Mouse (Mus musculus) frontal cortex, postnatal 36 days (tissue): ENCODE measurements at regions not wholly inside any gene's neighbourhood (a gene's known extent, or its start where the extent isn't known, plus 50 kb on each side); places are given as distances from the start of the nearest gene placed in this dataset.

ENCODE experiments used
- DNase-seq, 2 experiments: peaks; one replicate each; pipeline ENCODE4 v3.0.0; 2022; ENCODE audit warnings: low spot score in 2 of 2

GRCm38 (mm10) chr13:117152655-117153054 is 55.7 kb upstream of the Emb start:
- no peak for DNase-seq

GRCm38 (mm10) chr13:117143828-117144227 is 64.5 kb upstream of the Emb start:
- peak in 1 of 2 experiments; percentile 2 for DNase-seq

- DNase-seq, result no peak
Measured at GRCm38 (mm10) chr13:117143255-117143654, 65.1 kb upstream of the Emb start.

GRCm38 (mm10) chr13:117134352-117134751 is 74.0 kb upstream of the Emb start:
- no peak for DNase-seq

- no peak for DNase-seq
Measured at GRCm38 (mm10) chr13:117132123-117132522, 76.2 kb upstream of the Emb start.

GRCm38 (mm10) chr13:117127813-117128549 is 80.4 kb upstream of the Emb start:
- DNase-seq, result no peak

- no peak for DNase-seq
Measured at GRCm38 (mm10) chr13:117127116-117127728, 81.1 kb upstream of the Emb start.

- no peak for DNase-seq
Measured at GRCm38 (mm10) chr13:117119636-117120035, 88.7 kb upstream of the Emb start.

- DNase-seq, result no peak
Measured at GRCm38 (mm10) chr13:117114797-117115196, 89.5 kb upstream of the Parp8 start.

- peak in 1 of 2 experiments; percentile 44 for DNase-seq
Measured at GRCm38 (mm10) chr13:117112424-117112823, 87.1 kb upstream of the Parp8 start.

GRCm38 (mm10) chr13:117105151-117105660 is 79.9 kb upstream of the Parp8 start:
- no peak for DNase-seq

GRCm38 (mm10) chr13:117094773-117095172 is 69.4 kb upstream of the Parp8 start:
- no peak for DNase-seq

GRCm38 (mm10) chr13:117088629-117089028 is 63.3 kb upstream of the Parp8 start:
- DNase-seq, result no peak

GRCm38 (mm10) chr13:117082758-117083157 is 57.4 kb upstream of the Parp8 start:
- DNase-seq, result no peak

GRCm38 (mm10) chr13:117079316-117079715 is 54.0 kb upstream of the Parp8 start:
- no peak for DNase-seq
